In genomic region chr14:52467395-52467794, GRCm38 (mm10) we compare ENCODE assay signal across 28 mouse cellular contexts. TPM values are rescaled to one million over a fixed set of nuclear protein-coding genes. Genes with fewer than 3 reads are reported as not detected.
A peak's percentile ranks its signal among the peaks of the same experiment; 100 is the strongest.
DNase-seq lines count a peak whose midpoint lies in the region; ATAC-seq and TF ChIP-seq lines count a peak whose summit lies in the region.
"Had no signal": no experiment of that assay in that cellular context is flagged by ENCODE, and none has a peak within 500 bp of the region (broad histone marks: within the 10 kb centered on the region; RNA-seq: fewer than 3 reads in every experiment).

Gene Olfr1508 (minus strand): TSS chr14:52467495.

- no peak for ATAC-seq in embryonic facial prominence, embryonic 11.5 days (replicated peaks; ENCODE audit: insufficient number of reproducible peaks, low FRiP score, low TSS enrichment, low read depth)
- no peak for ATAC-seq in limb, embryonic 14.5 days (ENCODE audit: low FRiP score, low read depth)
- ATAC-seq: activated CD4-positive, CD25-positive, alpha-beta regulatory T cell, adult 4 months; CD4-positive, CD25-positive, alpha-beta regulatory T cell, adult 4 months; Patski had no signal

- H3K36me3 ChIP-seq in embryonic facial prominence, embryonic 11.5 days (replicated peaks; ENCODE audit: control insufficient read depth, insufficient read depth, low read depth, low read length): no peaks in the 10 kb centered on the region
- no peaks in the 10 kb centered on the region for H3K36me3 ChIP-seq in embryonic facial prominence, embryonic 10.5 days (replicated peaks)
- no peaks in the 10 kb centered on the region for H3K36me3 ChIP-seq in heart, adult 2 months (ENCODE audit: control insufficient read depth, insufficient read depth, low read length)
- H3K36me3 ChIP-seq in limb, embryonic 14.5 days (ENCODE audit: control insufficient read depth, insufficient read depth, low read length): no peaks in the 10 kb centered on the region
- no peaks in the 10 kb centered on the region for H3K36me3 ChIP-seq in limb, embryonic 10.5 days
- H3K36me3 ChIP-seq: G1E had no signal

- H3K79me2 ChIP-seq in heart, adult 2 months (replicated peaks; ENCODE audit: control insufficient read depth, insufficient read depth, low read length): no peaks in the 10 kb centered on the region

- no peak within 1 kb of the TSS for H3K27ac ChIP-seq in embryonic facial prominence, embryonic 11.5 days (replicated peaks; ENCODE audit: low read depth, low read length)
- H3K27ac ChIP-seq in embryonic facial prominence, embryonic 10.5 days (replicated peaks): no peak within 1 kb of the TSS
- H3K27ac ChIP-seq in heart, adult 2 months: no peak within 1 kb of the TSS
- no peak within 1 kb of the TSS for H3K27ac ChIP-seq in limb, embryonic 14.5 days (replicated peaks; ENCODE audit: low read depth, low read length)
- H3K27ac ChIP-seq in limb, embryonic 10.5 days: no peak within 1 kb of the TSS

- no peak for TF ChIP-seq EP300 in heart, adult 2 months (IDR thresholded peaks at IDR 0.05; ENCODE audit: insufficient read depth, low read depth, low read length)

- peak; percentile 0 for DNase-seq in embryonic facial prominence, embryonic 11.5 days (ENCODE audit: low spot score)
- DNase-seq in embryonic facial prominence, embryonic 10.5 days (ENCODE audit: low spot score): no peak
- peak; percentile 15 for DNase-seq in heart, adult 11 months
- DNase-seq in heart, adult 2 months: no peak
- DNase-seq in limb, embryonic 14.5 days (ENCODE audit: low spot score): peak; percentile 3
- DNase-seq in limb, embryonic 10.5 days (ENCODE audit: low spot score): no peak
- DNase-seq in hindlimb bud, embryonic 11.5 days (ENCODE audit: extremely low spot score, low read depth, low spot score): peak; percentile 3
- DNase-seq in cerebellum, adult 9-11 months: no peak
- DNase-seq: adrenal gland, adult 2 months; adrenal gland, adult 8-10 months; adrenal gland, postnatal 10 days; adrenal gland, postnatal 14 days; adrenal gland, postnatal 25 days; adrenal gland, postnatal 36 days; B cell, adult 2 months; cerebellum, adult 11 months; cerebellum, adult 11-12 months had no signal

- TF ChIP-seq POLR2A in heart, adult 2 months (IDR thresholded peaks at IDR 0.05; ENCODE audit: insufficient read depth, low read depth, low read length): no peak
- TF ChIP-seq POLR2A in limb, embryonic 14.5 days (IDR thresholded peaks at IDR 0.05; ENCODE audit: borderline replicate concordance, extremely low read depth, insufficient read depth, insufficient read length): no peak

- no peaks in the 10 kb centered on the region for H3K4me1 ChIP-seq in embryonic facial prominence, embryonic 11.5 days (ENCODE audit: control insufficient read depth, insufficient read depth, low read length)
- no peaks in the 10 kb centered on the region for H3K4me1 ChIP-seq in embryonic facial prominence, embryonic 10.5 days
- H3K4me1 ChIP-seq in heart, adult 2 months (ENCODE audit: control insufficient read depth, insufficient read depth, low read length): no peaks in the 10 kb centered on the region
- no peaks in the 10 kb centered on the region for H3K4me1 ChIP-seq in limb, embryonic 14.5 days (ENCODE audit: control insufficient read depth, insufficient read depth, low read length)
- no peaks in the 10 kb centered on the region for H3K4me1 ChIP-seq in limb, embryonic 10.5 days

- H3K9me3 ChIP-seq in embryonic facial prominence, embryonic 11.5 days (replicated peaks; ENCODE audit: control insufficient read depth, low read length): no peaks in the 10 kb centered on the region
- no peaks in the 10 kb centered on the region for H3K9me3 ChIP-seq in embryonic facial prominence, embryonic 10.5 days
- H3K9me3 ChIP-seq in limb, embryonic 14.5 days (ENCODE audit: control insufficient read depth, low read length): no peaks in the 10 kb centered on the region
- no peaks in the 10 kb centered on the region for H3K9me3 ChIP-seq in limb, embryonic 10.5 days (replicated peaks)
- H3K9me3 ChIP-seq: G1E had no signal

- intact Hi-C loops in heart, adult 2 months (cut with DNase I): no loop called here

- 63% methylated on average over 2 of the region's 2 CpGs for WGBS in embryonic facial prominence, embryonic 11.5 days
- WGBS in embryonic facial prominence, embryonic 10.5 days: 73% methylated on average over 2 of the region's 2 CpGs
- 55% methylated on average over 2 of the region's 2 CpGs for WGBS in heart, adult 2 months
- WGBS in limb, embryonic 14.5 days: 39% methylated on average over 2 of the region's 2 CpGs
- WGBS in limb, embryonic 10.5 days: 62% methylated on average over 2 of the region's 2 CpGs

- H3K9ac ChIP-seq in embryonic facial prominence, embryonic 11.5 days (replicated peaks; ENCODE audit: low read length): no peak within 1 kb of the TSS
- H3K9ac ChIP-seq in heart, adult 2 months (ENCODE audit: low read depth, low read length): no peak within 1 kb of the TSS
- H3K9ac ChIP-seq in limb, embryonic 14.5 days (ENCODE audit: low read depth, low read length, severe bottlenecking): no peak within 1 kb of the TSS

- no peak within 1 kb of the TSS for H3K4me2 ChIP-seq in embryonic facial prominence, embryonic 11.5 days (ENCODE audit: low read depth, low read length)
- no peak within 1 kb of the TSS for H3K4me2 ChIP-seq in limb, embryonic 14.5 days (replicated peaks; ENCODE audit: low read depth, low read length, severe bottlenecking)

- no peak for TF ChIP-seq CTCF in heart, adult 2 months (IDR thresholded peaks at IDR 0.05)

- H3K4me3 ChIP-seq in embryonic facial prominence, embryonic 11.5 days (ENCODE audit: low read depth, low read length): no peak within 1 kb of the TSS
- H3K4me3 ChIP-seq in embryonic facial prominence, embryonic 10.5 days: no peak within 1 kb of the TSS
- no peak within 1 kb of the TSS for H3K4me3 ChIP-seq in heart, adult 2 months
- no peak within 1 kb of the TSS for H3K4me3 ChIP-seq in limb, embryonic 14.5 days (replicated peaks; ENCODE audit: low read length)
- no peak within 1 kb of the TSS for H3K4me3 ChIP-seq in limb, embryonic 10.5 days

- H3K27me3 ChIP-seq in embryonic facial prominence, embryonic 11.5 days (ENCODE audit: control insufficient read depth, insufficient read depth, low read length): no peaks in the 10 kb centered on the region
- H3K27me3 ChIP-seq in embryonic facial prominence, embryonic 10.5 days (replicated peaks; ENCODE audit: low read depth, poor library complexity, severe bottlenecking): no peaks in the 10 kb centered on the region
- no peaks in the 10 kb centered on the region for H3K27me3 ChIP-seq in heart, adult 2 months (ENCODE audit: control insufficient read depth, insufficient read depth, low read length)
- H3K27me3 ChIP-seq in limb, embryonic 14.5 days (ENCODE audit: control insufficient read depth, insufficient read depth, low read length): no peaks in the 10 kb centered on the region
- H3K27me3 ChIP-seq in limb, embryonic 10.5 days (ENCODE audit: low read depth, poor library complexity, severe bottlenecking): no peaks in the 10 kb centered on the region
- H3K27me3 ChIP-seq: CH12.LX, Patski had no signal

RNA-seq across cellular contexts. Expression of gene Olfr1508, which starts in this region (rescaled TPM):
- not detected in 2 replicates for polyA plus RNA-seq in embryonic facial prominence, embryonic 11.5 days (2014; fragmentation: Nextera tagmentation; extraction: Ambion mirVana)
- not detected in 2 replicates for polyA plus RNA-seq in embryonic facial prominence, embryonic 10.5 days (2016; fragmentation: Nextera tagmentation; extraction: Ambion mirVana)
- total RNA-seq in heart, adult 2 months (2021): not detected
- not detected in 2 replicates for polyA plus RNA-seq in heart, adult 2 months (2012; rRNA removed)
- 0.04 and 0.14 TPM in 2 replicates for polyA plus RNA-seq in limb, embryonic 14.5 days (2012; rRNA removed)
- 0.06 TPM in 1 of 2 replicates, not detected in the other for polyA plus RNA-seq in limb, embryonic 14.5 days (2014; fragmentation: Nextera tagmentation; extraction: Ambion mirVana)
- not detected in 2 replicates for polyA plus RNA-seq in limb, embryonic 10.5 days (2016; fragmentation: Nextera tagmentation; extraction: Ambion mirVana)
- total RNA-seq: adrenal gland, adult 18-20 months; adrenal gland, adult 2 months; adrenal gland, adult 8-10 months; adrenal gland, postnatal 10 days; adrenal gland, postnatal 14 days; adrenal gland, postnatal 25 days; adrenal gland, postnatal 36 days; adrenal gland, postnatal 4 days; CH12.LX; ES-E14; MEL had no signal
- polyA plus RNA-seq: activated CD4-positive, CD25-positive, alpha-beta regulatory T cell, adult 4 months; adrenal gland, adult 2 months; brain, embryonic 14.5 days; C2C12; CD4-positive, CD25-positive, alpha-beta regulatory T cell, adult 4 months; G1E; Patski had no signal

Comparison
In these comparisons a context has a peak if more than half of its experiments do, and no peak if none do; other contexts are left out.
1. DNase-seq: peak in heart, adult 11 months (single experiment) and hindlimb bud, embryonic 11.5 days (single experiment); none in embryonic facial prominence, embryonic 10.5 days (single experiment), heart, adult 2 months (0 of 2), limb, embryonic 10.5 days (single experiment) and cerebellum, adult 9-11 months (single experiment).
2. Peak in DNase-seq in embryonic facial prominence, embryonic 11.5 days; RNA of the gene not detected or under 1 TPM.
3. Peak in DNase-seq in limb, embryonic 14.5 days; RNA of the gene not detected or under 1 TPM.